Mouse (Mus musculus): Measurements from ENCODE around the gene Olfr975. TPM values are rescaled to one million over a fixed set of nuclear protein-coding genes. Genes with fewer than 3 reads are reported as not detected.
A peak's percentile ranks its signal among the peaks of the same experiment; 100 is the strongest.
"Not testable (repeated sequence)": the region's sequence is repeated elsewhere in the genome, so short reads cannot be mapped to it uniquely, and the experiment has no call there.

The Olfr975 gene
- polyA plus RNA-seq (2015; fragmentation: Nextera tagmentation; extraction: Ambion mirVana) = not detected in 2 replicates

- Histone ChIP-seq H3K4me2 (replicated peaks) (no peak within 1 kb of the TSS), H3K36me3 (no peaks in the 10 kb centered on the region), H3K4me1 (replicated peaks) (no peaks in the 10 kb centered on the region), H3K9me3 (no peaks in the 10 kb centered on the region), H3K27me3 (replicated peaks) (no peaks in the 10 kb centered on the region), H3K27ac (no peak within 1 kb of the TSS), H3K4me3 (replicated peaks) (no peak within 1 kb of the TSS), H3K9ac (no peak within 1 kb of the TSS)
- no peak for ATAC-seq
- 50% methylated on average over 1 of the region's 1 CpGs for WGBS
Observed at GRCm38 (mm10) chr9:39951946-39952345, at the start of gene Olfr975. Gene Olfr975, minus strand, starts transcription at chr9:39952046.

GRCm38 (mm10) chr9:39991813-39992212 lies 40.0 kb upstream of the Olfr975 start, which contains the start of gene Olfr978:
Gene Olfr978, plus strand, starts transcription at chr9:39992113.
- Histone ChIP-seq H3K4me1 (replicated peaks) (no peaks in the 10 kb centered on the region), H3K4me3 (replicated peaks) (no peak within 1 kb of the TSS), H3K9me3 (no peaks in the 10 kb centered on the region), H3K9ac (no peak within 1 kb of the TSS), H3K27me3 (replicated peaks) (no peaks in the 10 kb centered on the region), H3K4me2 (replicated peaks) (no peak within 1 kb of the TSS), H3K36me3 (no peaks in the 10 kb centered on the region), H3K27ac (no peak within 1 kb of the TSS)
- WGBS = 84% methylated on average over 2 of the region's 2 CpGs
- ATAC-seq = no peak

- not testable (repeated sequence) for H3K27me3 ChIP-seq (replicated peaks); ATAC-seq; H3K27ac ChIP-seq; H3K36me3 ChIP-seq; H3K4me2 ChIP-seq (replicated peaks); H3K4me1 ChIP-seq (replicated peaks); H3K4me3 ChIP-seq (replicated peaks); H3K9ac ChIP-seq; H3K9me3 ChIP-seq
- 80% methylated on average over 1 of the region's 1 CpGs for WGBS
Observed at GRCm38 (mm10) chr9:39976581-39977145, 24.8 kb upstream of the Olfr975 start.

- H3K27me3 ChIP-seq (replicated peaks); H3K4me2 ChIP-seq (replicated peaks); H3K4me3 ChIP-seq (replicated peaks); ATAC-seq; H3K9me3 ChIP-seq; H3K4me1 ChIP-seq (replicated peaks); H3K27ac ChIP-seq; H3K9ac ChIP-seq; H3K36me3 ChIP-seq: not testable (repeated sequence)
- WGBS = 80% methylated on average over 8 of the region's 9 CpGs
Observed at GRCm38 (mm10) chr9:39961033-39961432, 9.2 kb upstream of the Olfr975 start, which contains the start of gene Olfr976. Gene Olfr976, minus strand, starts transcription at chr9:39961133.

- Histone ChIP-seq H3K27ac (no peak within 1 kb of the TSS), H3K9me3 (no peaks in the 10 kb centered on the region), H3K27me3 (replicated peaks) (no peaks in the 10 kb centered on the region), H3K36me3 (no peaks in the 10 kb centered on the region), H3K4me1 (replicated peaks) (no peaks in the 10 kb centered on the region), H3K4me3 (replicated peaks) (no peak within 1 kb of the TSS), H3K9ac (no peak within 1 kb of the TSS), H3K4me2 (replicated peaks) (no peak within 1 kb of the TSS)
- ATAC-seq = no peak
- WGBS = 84% methylated on average over 1 of the region's 1 CpGs
Observed at GRCm38 (mm10) chr9:39937201-39937600, 14.6 kb downstream of the Olfr975 start, which contains the start of gene Olfr974. Gene Olfr974, plus strand, starts transcription at chr9:39937501.

GRCm38 (mm10) chr9:39928837-39929236 lies 23.0 kb downstream of the Olfr975 start:
- H3K4me3 ChIP-seq (replicated peaks); H3K9ac ChIP-seq; H3K4me2 ChIP-seq (replicated peaks); H3K27me3 ChIP-seq (replicated peaks); H3K36me3 ChIP-seq; H3K9me3 ChIP-seq; H3K4me1 ChIP-seq (replicated peaks); ATAC-seq; H3K27ac ChIP-seq: not testable (repeated sequence)
- WGBS = 65% methylated on average over 1 of the region's 1 CpGs

- not testable (repeated sequence) for H3K36me3 ChIP-seq; H3K27ac ChIP-seq; H3K27me3 ChIP-seq (replicated peaks); H3K4me1 ChIP-seq (replicated peaks); H3K4me3 ChIP-seq (replicated peaks); ATAC-seq; H3K9me3 ChIP-seq; H3K4me2 ChIP-seq (replicated peaks); H3K9ac ChIP-seq
- no CpG with 5 or more reads among the region's 4 CpGs for WGBS
Observed at GRCm38 (mm10) chr9:39927975-39928836, 23.6 kb downstream of the Olfr975 start.

- Histone ChIP-seq H3K4me3 (replicated peaks) (no peak overlapping the region), H3K4me1 (replicated peaks) (no peaks in the 10 kb centered on the region), H3K27me3 (replicated peaks) (no peaks in the 10 kb centered on the region), H3K36me3 (no peaks in the 10 kb centered on the region), H3K9me3 (no peaks in the 10 kb centered on the region), H3K4me2 (replicated peaks) (no peak overlapping the region), H3K27ac (no peak overlapping the region), H3K9ac (no peak overlapping the region)
- WGBS = 82% methylated on average over 3 of the region's 3 CpGs
- ATAC-seq = no peak
Observed at GRCm38 (mm10) chr9:39909939-39910338, 41.9 kb downstream of the Olfr975 start.

- no peak within 1 kb of the TSS for H3K4me2 ChIP-seq (replicated peaks)
- H3K27ac ChIP-seq = no peak within 1 kb of the TSS
- WGBS = 65% methylated on average over 2 of the region's 2 CpGs
- no peak for ATAC-seq
- H3K9ac ChIP-seq = no peak within 1 kb of the TSS
- H3K4me1 ChIP-seq (replicated peaks) = no peaks in the 10 kb centered on the region
- H3K36me3 ChIP-seq = no peaks in the 10 kb centered on the region
- no peaks in the 10 kb centered on the region for H3K9me3 ChIP-seq
- H3K27me3 ChIP-seq (replicated peaks) = no peaks in the 10 kb centered on the region
- no peak within 1 kb of the TSS for H3K4me3 ChIP-seq (replicated peaks)
Observed at GRCm38 (mm10) chr9:39907036-39907435, 44.8 kb downstream of the Olfr975 start, which contains the start of gene Olfr229. Gene Olfr229, plus strand, starts transcription at chr9:39907336.

GRCm38 (mm10) chr9:39905106-39905505 lies 46.7 kb downstream of the Olfr975 start:
- Histone ChIP-seq H3K9ac (no peak overlapping the region), H3K27ac (no peak overlapping the region), H3K4me2 (replicated peaks) (no peak overlapping the region), H3K36me3 (no peaks in the 10 kb centered on the region), H3K9me3 (no peaks in the 10 kb centered on the region), H3K4me1 (replicated peaks) (no peaks in the 10 kb centered on the region), H3K4me3 (replicated peaks) (no peak overlapping the region), H3K27me3 (replicated peaks) (no peaks in the 10 kb centered on the region)
- peak; percentile 36; the same call in 1 of the 2 replicates for ATAC-seq
- WGBS = 73% methylated on average over 6 of the region's 6 CpGs
